Mouse (Mus musculus): ENCODE results near the gene AU022252. TPM values are rescaled to one million over a fixed set of nuclear protein-coding genes. Genes with fewer than 3 reads are reported as not detected.

AU022252 gene
- polyA plus RNA-seq, 1 experiment from 2014 or later = 28.0 TPM

DNA sequence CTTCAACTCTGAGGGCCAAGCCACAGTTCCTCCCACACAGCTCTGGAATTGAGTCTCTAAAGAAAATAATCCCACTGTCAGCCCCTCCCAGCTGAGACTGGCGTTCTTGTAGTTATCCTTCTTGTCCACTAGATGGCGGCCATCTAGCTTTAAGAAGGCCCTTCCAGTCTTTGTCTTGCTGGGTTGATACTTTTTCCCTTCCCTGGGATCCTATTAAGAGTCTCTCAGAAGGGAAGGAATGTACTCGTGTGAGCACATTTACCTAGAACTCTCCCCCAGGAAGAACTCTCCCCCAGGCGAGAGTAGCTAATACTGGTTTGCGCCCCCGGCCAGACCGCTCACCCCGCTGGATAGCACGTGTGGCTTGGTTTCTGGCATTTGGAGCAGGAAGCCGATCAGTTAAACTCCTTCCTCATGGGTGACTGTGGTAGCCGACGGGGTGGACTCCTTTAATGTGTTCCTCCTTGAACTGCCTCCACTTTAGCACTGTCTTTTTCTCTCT, 6.7 kb upstream of the AU022252 start:
- peak; percentile 87 for ATAC-seq
- Histone ChIP-seq H3K27ac (peak overlapping the region; percentile 73), H3K4me3 (no peak overlapping the region), H3K9me3 (replicated peaks) (no peaks in the 10 kb centered on the region), H3K4me2 (peak overlapping the region; percentile 17; the same call in 1 of the 2 replicates), H3K36me3 (ENCODE audit: poor library complexity, severe bottlenecking) (peaks cover 41% of the 10 kb centered on the region), H3K9ac (peak overlapping the region; percentile 2; the same call in 1 of the 2 replicates), H3K4me1 (peaks cover 15% of the 10 kb centered on the region; the same call in 1 of the 2 replicates), H3K27me3 (no peaks in the 10 kb centered on the region)
- WGBS = 40% methylated on average over 12 of the region's 12 CpGs

DNA sequence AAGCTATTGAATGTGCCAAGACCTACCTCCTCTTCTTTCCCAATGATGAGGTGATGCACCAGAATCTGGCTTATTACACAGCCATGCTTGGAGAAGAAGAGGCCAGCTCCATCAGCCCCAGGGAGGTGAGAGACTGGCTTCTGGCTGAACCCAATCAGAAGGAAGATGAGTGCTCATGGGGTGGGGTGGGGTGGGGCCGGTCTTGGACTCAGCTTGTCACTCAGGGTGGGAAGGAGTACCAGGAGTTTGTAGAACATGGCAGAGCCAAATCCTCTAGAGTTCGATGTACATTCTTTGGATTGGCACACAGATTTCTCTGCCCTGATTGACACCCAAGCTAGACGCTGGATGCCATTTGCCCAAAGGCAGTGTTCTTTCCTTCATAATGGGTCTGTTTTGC, 6.1 kb upstream of the AU022252 start:
- H3K27ac ChIP-seq = no peak overlapping the region
- peaks cover 35% of the 10 kb centered on the region for H3K36me3 ChIP-seq (ENCODE audit: poor library complexity, severe bottlenecking)
- 83% methylated on average over 3 of the region's 3 CpGs for WGBS

DNA sequence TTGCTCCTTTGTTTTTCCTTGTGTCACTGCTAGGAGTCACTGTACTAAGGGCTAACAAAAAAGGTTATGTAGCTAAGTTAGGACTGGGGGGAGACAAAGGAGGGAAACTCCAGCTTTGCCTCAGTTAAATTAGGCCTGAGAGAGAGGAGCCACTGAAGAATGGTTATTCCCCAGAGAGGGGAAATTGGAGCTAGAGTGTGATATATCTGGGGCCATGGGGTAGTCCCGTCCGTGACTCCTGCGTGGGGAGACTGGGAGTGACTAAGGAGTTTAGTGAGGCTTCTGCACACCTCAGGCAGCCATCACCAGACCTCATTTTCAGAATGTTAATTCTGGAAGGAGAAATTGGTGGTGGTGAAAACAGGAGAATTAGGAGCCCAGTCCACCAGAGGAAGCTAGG, 1.8 kb upstream of the AU022252 start:
- no peak overlapping the region for H3K9ac ChIP-seq
- 92% methylated on average over 3 of the region's 3 CpGs for WGBS
- H3K4me3 ChIP-seq = peak overlapping the region; percentile 88; the same call in 1 of the 2 replicates

More for the DNA sequence above, 6.1 kb upstream of the AU022252 start:
- ATAC-seq = 0 out of 2 replicates have a peak, but pooled peaks have one; percentile 14
- Histone ChIP-seq H3K9me3 (replicated peaks) (no peaks in the 10 kb centered on the region), H3K4me2 (no peak overlapping the region), H3K27me3 (no peaks in the 10 kb centered on the region), H3K4me1 (peaks cover 20% of the 10 kb centered on the region), H3K9ac (no peak overlapping the region), H3K4me3 (no peak overlapping the region)

DNA sequence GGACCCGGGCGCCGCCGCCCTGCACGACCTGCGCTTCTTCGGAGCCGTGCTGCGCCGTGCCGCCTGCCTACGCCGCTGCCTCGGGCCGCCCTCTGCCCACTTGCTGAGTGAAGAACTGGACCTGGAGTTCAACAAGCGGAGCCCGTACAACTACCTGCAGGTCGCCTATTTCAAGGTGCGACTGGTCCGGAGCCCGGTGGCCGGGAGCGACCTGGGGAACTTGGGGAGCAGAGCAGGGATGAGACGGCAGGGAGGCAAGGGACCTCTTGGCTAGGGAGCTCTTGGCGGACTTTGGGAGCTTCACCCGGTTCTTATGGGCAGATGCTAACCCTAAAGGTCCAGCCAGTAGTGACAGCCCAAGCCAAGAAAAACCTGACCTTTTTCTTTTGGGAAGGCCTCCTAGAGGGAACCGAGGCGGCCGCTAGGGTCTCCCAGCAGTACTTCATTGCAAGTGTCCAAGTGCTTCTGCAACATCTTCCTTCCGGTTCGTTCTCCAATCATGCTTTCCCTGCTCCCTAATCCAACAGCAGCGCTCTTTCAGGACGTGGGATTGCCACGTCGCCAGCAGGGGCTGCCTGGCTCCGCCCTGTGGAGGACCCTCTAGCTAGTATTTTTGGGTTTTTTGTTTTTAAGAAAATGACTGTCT, 867 bp upstream of the AU022252 start:
- WGBS = under 1% methylated on average over 36 of the region's 36 CpGs
- Histone ChIP-seq H3K27ac (0 out of 2 replicates have a peak overlapping the region, but pooled peaks have one; percentile 64), H3K4me2 (peak overlapping the region; percentile 92), H3K36me3 (ENCODE audit: poor library complexity, severe bottlenecking) (peaks cover 17% of the 10 kb centered on the region), H3K4me3 (peak overlapping the region; percentile 88), H3K4me1 (peaks cover 27% of the 10 kb centered on the region), H3K9ac (peak overlapping the region; percentile 84), H3K9me3 (replicated peaks) (no peaks in the 10 kb centered on the region), H3K27me3 (no peaks in the 10 kb centered on the region)
- ATAC-seq = peak; percentile 13; the same call in 1 of the 2 replicates

More for the DNA sequence above, 1.8 kb upstream of the AU022252 start:
- H3K4me1 ChIP-seq = peaks cover 29% of the 10 kb centered on the region
- no peak overlapping the region for H3K27ac ChIP-seq
- ATAC-seq = no peak
- no peaks in the 10 kb centered on the region for H3K9me3 ChIP-seq (replicated peaks)
- H3K4me2 ChIP-seq = peak overlapping the region; percentile 92
- peaks cover 13% of the 10 kb centered on the region; the same call in 1 of the 2 replicates for H3K36me3 ChIP-seq (ENCODE audit: poor library complexity, severe bottlenecking)
- H3K27me3 ChIP-seq = no peaks in the 10 kb centered on the region

DNA sequence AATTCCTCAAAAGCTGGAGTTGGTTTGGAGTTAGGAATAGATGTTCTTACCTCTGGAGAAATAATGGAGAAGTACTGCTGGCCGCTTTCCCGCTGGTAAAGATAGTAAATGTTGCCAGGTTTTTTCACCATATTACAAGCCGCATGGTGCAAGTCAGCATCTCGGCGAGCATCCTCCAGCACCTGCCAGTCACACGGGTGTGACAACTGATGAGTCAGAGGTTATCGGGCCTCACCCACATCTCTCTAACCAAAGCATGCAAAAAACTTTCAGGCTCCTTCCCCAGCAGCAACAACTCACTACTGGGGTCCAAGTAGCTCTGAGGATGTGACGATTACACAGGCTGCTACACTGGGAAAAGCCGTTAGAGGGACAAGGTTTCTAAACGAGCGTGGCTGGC, 5.8 kb downstream of the AU022252 start:
- Histone ChIP-seq H3K4me3 (no peak overlapping the region), H3K27ac (no peak overlapping the region), H3K9ac (no peak overlapping the region), H3K4me1 (peaks cover 6% of the 10 kb centered on the region), H3K9me3 (replicated peaks) (no peaks in the 10 kb centered on the region), H3K27me3 (no peaks in the 10 kb centered on the region), H3K4me2 (no peak overlapping the region), H3K36me3 (ENCODE audit: poor library complexity, severe bottlenecking) (peaks cover 47% of the 10 kb centered on the region)
- ATAC-seq = no peak
- WGBS = 91% methylated on average over 11 of the region's 11 CpGs

DNA sequence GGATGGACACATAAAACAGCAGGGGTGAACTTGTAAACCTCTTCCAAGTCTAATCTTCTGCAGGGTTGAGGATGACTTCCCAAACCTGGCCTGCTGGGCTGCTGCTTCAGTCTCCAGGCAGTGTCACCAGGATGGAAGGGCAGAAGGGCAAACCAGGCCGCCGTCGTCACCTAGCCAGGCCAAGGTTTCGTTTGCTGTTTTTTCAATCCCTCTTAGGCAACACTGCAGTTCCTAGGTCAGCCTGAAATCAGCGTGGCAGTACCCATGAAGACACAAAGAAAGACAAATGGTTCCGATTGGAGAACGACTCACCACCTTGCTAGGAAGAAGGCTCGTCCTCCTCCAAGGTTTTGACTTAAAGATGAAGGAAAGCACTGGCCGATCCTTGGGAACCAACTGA, 6.8 kb downstream of the AU022252 start:
- Histone ChIP-seq H3K36me3 (ENCODE audit: poor library complexity, severe bottlenecking) (peaks cover 47% of the 10 kb centered on the region), H3K4me1 (no peaks in the 10 kb centered on the region), H3K4me3 (no peak overlapping the region), H3K4me2 (no peak overlapping the region), H3K9ac (no peak overlapping the region), H3K9me3 (replicated peaks) (no peaks in the 10 kb centered on the region), H3K27ac (no peak overlapping the region), H3K27me3 (no peaks in the 10 kb centered on the region)
- no peak for ATAC-seq
- 94% methylated on average over 9 of the region's 9 CpGs for WGBS

DNA sequence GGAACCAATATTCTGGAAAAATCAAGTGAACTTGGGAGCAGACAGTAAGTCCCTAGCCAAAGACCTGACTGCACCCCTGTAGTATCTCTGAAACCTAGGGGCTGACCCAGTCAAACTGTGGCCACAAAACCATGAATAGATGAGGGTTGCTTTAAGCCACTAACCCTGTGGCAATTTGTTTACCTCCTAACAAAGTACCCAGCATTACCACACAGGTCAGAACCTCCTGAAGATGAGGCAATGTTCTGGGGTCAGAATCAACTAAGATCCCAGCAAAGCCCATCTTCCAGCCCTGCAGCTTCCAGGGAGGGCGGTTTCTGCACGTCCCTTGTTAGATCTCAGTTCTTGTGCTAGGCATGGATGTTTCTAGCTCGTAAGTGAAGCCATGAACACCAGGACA, 8.0 kb downstream of the AU022252 start:
- Histone ChIP-seq H3K27ac (no peak overlapping the region), H3K9ac (no peak overlapping the region), H3K4me2 (no peak overlapping the region), H3K27me3 (no peaks in the 10 kb centered on the region), H3K4me1 (no peaks in the 10 kb centered on the region), H3K36me3 (ENCODE audit: poor library complexity, severe bottlenecking) (peaks cover 47% of the 10 kb centered on the region), H3K4me3 (no peak overlapping the region), H3K9me3 (replicated peaks) (no peaks in the 10 kb centered on the region)
- 95% methylated on average over 3 of the region's 3 CpGs for WGBS
- ATAC-seq = no peak

DNA sequence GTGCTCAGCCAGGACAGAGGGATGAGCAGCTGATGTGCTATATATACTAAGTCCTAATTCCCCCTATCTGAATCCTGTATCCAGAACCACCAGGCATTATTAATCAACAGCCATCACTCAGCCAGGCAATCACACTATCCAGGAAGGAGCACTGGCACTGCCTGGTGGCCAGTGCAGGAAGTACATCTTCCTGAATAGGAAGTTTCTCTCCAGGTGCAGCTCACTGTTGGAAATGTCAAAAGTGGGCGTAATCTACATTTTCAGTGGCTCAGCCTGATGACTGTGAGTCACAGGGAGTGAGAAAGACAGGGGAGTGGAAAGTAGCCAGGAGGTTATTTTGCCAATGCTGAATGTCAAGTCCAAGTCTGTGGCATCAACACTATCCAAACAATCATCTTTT, 8.8 kb downstream of the AU022252 start:
- Histone ChIP-seq H3K9me3 (replicated peaks) (no peaks in the 10 kb centered on the region), H3K9ac (no peak overlapping the region), H3K4me2 (no peak overlapping the region), H3K4me1 (no peaks in the 10 kb centered on the region), H3K4me3 (no peak overlapping the region), H3K36me3 (ENCODE audit: poor library complexity, severe bottlenecking) (peaks cover 47% of the 10 kb centered on the region), H3K27ac (no peak overlapping the region), H3K27me3 (no peaks in the 10 kb centered on the region)
- WGBS = 82% methylated on average over 1 of the region's 1 CpGs
- ATAC-seq = no peak

DNA sequence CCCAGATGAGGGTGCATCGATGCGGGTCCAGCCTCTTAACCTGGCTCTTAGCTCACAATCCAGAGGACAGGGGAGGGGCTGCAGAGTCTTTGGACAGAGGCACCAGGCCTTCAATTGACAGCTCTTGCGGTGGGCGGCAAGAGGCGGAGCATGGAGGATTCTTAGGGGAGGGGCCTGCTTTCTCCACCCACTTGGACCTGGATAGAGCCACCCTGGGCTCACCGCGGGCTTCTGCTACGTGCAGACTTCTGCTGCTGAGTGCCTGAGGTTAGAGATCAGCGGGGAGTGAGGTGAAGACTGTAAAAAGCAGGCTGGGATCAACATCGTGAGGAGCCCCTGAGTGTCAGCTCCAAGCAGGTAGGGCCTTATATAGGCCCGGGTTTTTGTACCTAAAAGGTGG, 14.3 kb downstream of the AU022252 start, which contains the start of gene Tmem269:
Gene Tmem269 (minus strand): TSS at position 49 of the 400 bp plus-strand sequence.
- 0 out of 2 replicates have a peak, but pooled peaks have one; percentile 19 for ATAC-seq
- H3K4me3 ChIP-seq = no peak within 1 kb of the TSS
- no peaks in the 10 kb centered on the region for H3K27me3 ChIP-seq
- WGBS = 11% methylated on average over 11 of the region's 11 CpGs
- H3K9me3 ChIP-seq (replicated peaks) = no peaks in the 10 kb centered on the region
- H3K9ac ChIP-seq = no peak within 1 kb of the TSS
- no peaks in the 10 kb centered on the region for H3K36me3 ChIP-seq (ENCODE audit: poor library complexity, severe bottlenecking)
- no peaks in the 10 kb centered on the region for H3K4me1 ChIP-seq
- no peak within 1 kb of the TSS for H3K4me2 ChIP-seq
- no peak within 1 kb of the TSS for H3K27ac ChIP-seq

DNA sequence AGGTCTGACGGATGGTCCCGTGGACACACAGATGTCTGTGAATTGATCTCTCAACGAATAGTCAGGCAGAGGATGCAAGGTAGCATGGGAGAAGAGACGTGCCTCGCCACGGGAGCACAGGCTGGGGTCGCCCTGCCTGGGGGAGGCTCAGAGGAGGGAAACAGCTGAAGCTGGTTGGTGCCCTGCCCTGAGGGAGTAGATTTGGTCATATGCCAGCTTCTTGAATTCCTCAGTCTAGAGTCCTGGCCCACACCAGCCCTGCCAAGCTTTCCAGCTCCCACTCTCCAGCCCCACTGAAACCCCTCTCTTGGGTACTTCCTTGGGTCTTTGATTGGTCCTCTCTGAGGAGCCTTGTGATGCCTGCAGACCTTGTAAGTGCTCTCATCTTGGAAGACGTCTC, 15.8 kb downstream of the AU022252 start:
- Histone ChIP-seq H3K36me3 (ENCODE audit: poor library complexity, severe bottlenecking) (no peaks in the 10 kb centered on the region), H3K4me3 (no peak overlapping the region), H3K4me2 (no peak overlapping the region), H3K9ac (no peak overlapping the region), H3K9me3 (replicated peaks) (no peaks in the 10 kb centered on the region), H3K27me3 (no peaks in the 10 kb centered on the region), H3K4me1 (no peaks in the 10 kb centered on the region), H3K27ac (no peak overlapping the region)
- 82% methylated on average over 8 of the region's 8 CpGs for WGBS
- peak; percentile 38; the same call in 1 of the 2 replicates for ATAC-seq

DNA sequence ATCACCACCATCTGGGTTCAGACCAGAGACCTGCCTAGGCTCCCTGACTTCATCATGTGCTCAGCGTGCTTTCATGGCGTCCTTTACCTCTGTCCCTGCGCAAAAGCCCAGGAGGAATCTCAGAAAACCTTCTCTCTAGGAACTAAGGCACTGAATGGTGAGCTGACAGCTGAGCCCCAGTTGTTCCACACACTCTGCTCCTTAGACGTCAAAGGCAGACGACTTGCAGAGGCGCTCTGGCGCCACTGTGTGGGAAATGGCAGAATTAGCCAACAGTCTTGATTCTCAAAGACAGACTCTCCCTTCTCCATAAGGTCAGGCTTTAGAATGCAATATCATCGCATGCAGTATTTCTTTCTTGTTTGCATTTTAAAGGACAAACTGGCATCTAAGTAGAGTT, 27.8 kb downstream of the AU022252 start:
- WGBS = 15% methylated on average over 8 of the region's 8 CpGs
- no peaks in the 10 kb centered on the region for H3K27me3 ChIP-seq
- H3K4me1 ChIP-seq = no peaks in the 10 kb centered on the region
- ATAC-seq = 0 out of 2 replicates have a peak, but pooled peaks have one; percentile 38
- no peak overlapping the region for H3K9ac ChIP-seq
- H3K36me3 ChIP-seq (ENCODE audit: poor library complexity, severe bottlenecking) = peaks cover 19% of the 10 kb centered on the region
- no peak overlapping the region for H3K27ac ChIP-seq
- H3K4me3 ChIP-seq = no peak overlapping the region
- no peaks in the 10 kb centered on the region for H3K9me3 ChIP-seq (replicated peaks)
- no peak overlapping the region for H3K4me2 ChIP-seq

DNA sequence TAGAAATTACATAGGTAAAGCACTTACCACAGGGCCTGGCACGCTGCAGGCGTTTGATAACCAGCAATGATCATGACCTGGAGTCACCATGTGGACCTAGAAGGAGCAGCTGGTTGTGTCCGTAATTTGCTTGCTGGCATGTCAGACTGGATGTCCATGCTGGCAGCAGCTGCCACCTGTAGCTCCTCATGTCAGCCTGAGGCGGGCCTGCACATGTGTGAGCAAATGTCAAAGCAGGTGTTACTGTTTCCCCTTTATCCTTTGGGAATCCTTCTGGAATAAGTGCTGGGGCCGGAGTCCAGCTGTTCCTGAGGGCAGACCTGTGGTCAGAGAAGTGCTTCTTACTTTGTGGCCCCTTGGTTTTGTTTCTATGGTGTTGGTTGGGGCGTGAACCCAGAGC, 34.4 kb downstream of the AU022252 start:
- Histone ChIP-seq H3K9me3 (replicated peaks) (no peaks in the 10 kb centered on the region), H3K4me3 (no peak overlapping the region), H3K4me1 (peaks cover 29% of the 10 kb centered on the region), H3K4me2 (0 out of 2 replicates have a peak overlapping the region, but pooled peaks have one; percentile 67), H3K27me3 (peaks cover 3% of the 10 kb centered on the region; the same call in 1 of the 2 replicates), H3K36me3 (ENCODE audit: poor library complexity, severe bottlenecking) (peaks cover 23% of the 10 kb centered on the region), H3K9ac (no peak overlapping the region), H3K27ac (no peak overlapping the region)
- 91% methylated on average over 6 of the region's 6 CpGs for WGBS
- ATAC-seq = no peak
